Mouse (Mus musculus) limb, embryonic 15.5 days (tissue): ENCODE measurements around the gene Etl4. TPM values are rescaled to one million over a fixed set of nuclear protein-coding genes. Genes with fewer than 3 reads are reported as not detected.

ENCODE experiments used
- ATAC-seq: fragments of 200-750 bp; cut with Nextera tagmentation; 2 replicates; pipeline ENCODE4 v1.8.0; 2017; ENCODE audit warnings: low read depth, moderate TSS enrichment; ENCODE audit not compliant: insufficient number of reproducible peaks, low FRiP score, low TSS enrichment
- H3K27ac ChIP-seq: fragments of 300-500 bp; sonication (generic); 2 replicates; pipeline ENCODE4 v1.5.1; 2015; ENCODE audit warnings: moderate library complexity, mild to moderate bottlenecking, inconsistent platforms
- H3K27me3 ChIP-seq: fragments of 300-500 bp; sonication (generic); 2 replicates; pipeline ENCODE4 v1.6.1; 2015; ENCODE audit warnings: inconsistent platforms
- H3K36me3 ChIP-seq: fragments of 300-500 bp; sonication (generic); 2 replicates; pipeline ENCODE4 v1.6.1; 2015; ENCODE audit warnings: inconsistent platforms
- H3K4me1 ChIP-seq: fragments of 300-500 bp; sonication (generic); 2 replicates; pipeline ENCODE4 v1.6.1; 2015; ENCODE audit warnings: inconsistent platforms
- H3K4me2 ChIP-seq: fragments of 300-500 bp; sonication (generic); 2 replicates; pipeline ENCODE4 v1.6.1; 2015; ENCODE audit warnings: mild to moderate bottlenecking, inconsistent platforms
- H3K4me3 ChIP-seq: fragments of 300-500 bp; sonication (generic); 2 replicates; pipeline ENCODE4 v1.5.1; 2015; ENCODE audit warnings: mild to moderate bottlenecking, inconsistent platforms
- H3K9ac ChIP-seq: fragments of 300-500 bp; sonication (generic); 2 replicates; pipeline ENCODE4 v1.6.1; 2015; ENCODE audit warnings: inconsistent platforms
- H3K9me3 ChIP-seq: fragments of 300-500 bp; sonication (generic); 2 replicates; pipeline ENCODE4 v1.6.1; 2016; ENCODE audit warnings: inconsistent platforms
- WGBS: fragments of 180-500 bp; shearing (Covaris S2); methylation state at CpG from one replicate; pipeline ENCODE4 v1.1.7; 2015; 5-methylcytosine and 5-hydroxymethylcytosine counted together
- polyA plus RNA-seq: library from polyadenylated mRNA; unstranded; fragments of >200 nt; fragmentation: Nextera tagmentation; extraction: Ambion mirVana; gene quantifications from 2 replicates; pipeline ENCODE4 v1.2.1, GENCODE M21; 2015

Gene Etl4
- polyA plus RNA-seq, 1 experiment from 2014 or later: 33.5 TPM

- no peak overlapping the region for H3K9ac ChIP-seq
- no peak overlapping the region for H3K4me2 ChIP-seq
- no peaks in the 10 kb centered on the region for H3K36me3 ChIP-seq
- WGBS: 65% methylated on average over 4 of the region's 4 CpGs
- no peaks in the 10 kb centered on the region for H3K9me3 ChIP-seq
- no peaks in the 10 kb centered on the region for H3K4me1 ChIP-seq
- ATAC-seq: no peak
- H3K27me3 ChIP-seq: no peaks in the 10 kb centered on the region
- no peak overlapping the region for H3K27ac ChIP-seq
- H3K4me3 ChIP-seq: no peak overlapping the region
Observed at GRCm38 (mm10) chr2:20037671-20038070, 128.1 kb downstream of the Etl4 start.

GRCm38 (mm10) chr2:20072377-20072776, 162.8 kb downstream of the Etl4 start:
- ATAC-seq: no peak
- Histone ChIP-seq H3K36me3 (no peaks in the 10 kb centered on the region), H3K4me1 (no peaks in the 10 kb centered on the region), H3K4me3 (no peak overlapping the region), H3K9me3 (no peaks in the 10 kb centered on the region), H3K27ac (no peak overlapping the region), H3K4me2 (no peak overlapping the region), H3K9ac (no peak overlapping the region), H3K27me3 (no peaks in the 10 kb centered on the region)
- 65% methylated on average over 9 of the region's 9 CpGs for WGBS

GRCm38 (mm10) chr2:20076118-20076796, 166.7 kb downstream of the Etl4 start:
- Histone ChIP-seq H3K4me1 (no peaks in the 10 kb centered on the region), H3K36me3 (no peaks in the 10 kb centered on the region), H3K9me3 (no peaks in the 10 kb centered on the region), H3K4me2 (no peak overlapping the region), H3K4me3 (no peak overlapping the region), H3K9ac (no peak overlapping the region), H3K27ac (no peak overlapping the region), H3K27me3 (no peaks in the 10 kb centered on the region)
- ATAC-seq: no peak
- WGBS: 79% methylated on average over 4 of the region's 4 CpGs

GRCm38 (mm10) chr2:20084781-20085180, 175.2 kb downstream of the Etl4 start:
- 71% methylated on average over 4 of the region's 4 CpGs for WGBS
- no peak for ATAC-seq

GRCm38 (mm10) chr2:20105456-20105855, 195.9 kb downstream of the Etl4 start:
- no peaks in the 10 kb centered on the region for H3K4me1 ChIP-seq
- H3K27ac ChIP-seq: no peak overlapping the region
- no peaks in the 10 kb centered on the region for H3K9me3 ChIP-seq
- no peaks in the 10 kb centered on the region for H3K36me3 ChIP-seq
- no peak overlapping the region for H3K9ac ChIP-seq
- H3K4me2 ChIP-seq: no peak overlapping the region
- H3K27me3 ChIP-seq: no peaks in the 10 kb centered on the region
- 64% methylated on average over 1 of the region's 1 CpGs for WGBS
- ATAC-seq: no peak
- no peak overlapping the region for H3K4me3 ChIP-seq

More at GRCm38 (mm10) chr2:20084781-20085180, 175.2 kb downstream of the Etl4 start:
- no peak overlapping the region for H3K9ac ChIP-seq
- no peaks in the 10 kb centered on the region for H3K4me1 ChIP-seq
- H3K4me2 ChIP-seq: no peak overlapping the region
- H3K27me3 ChIP-seq: no peaks in the 10 kb centered on the region
- no peak overlapping the region for H3K27ac ChIP-seq
- no peak overlapping the region for H3K4me3 ChIP-seq
- H3K36me3 ChIP-seq: no peaks in the 10 kb centered on the region
- H3K9me3 ChIP-seq: no peaks in the 10 kb centered on the region

- Histone ChIP-seq H3K27me3 (no peaks in the 10 kb centered on the region), H3K4me3 (no peak overlapping the region), H3K4me1 (no peaks in the 10 kb centered on the region), H3K27ac (no peak overlapping the region), H3K9ac (no peak overlapping the region), H3K4me2 (no peak overlapping the region), H3K36me3 (no peaks in the 10 kb centered on the region), H3K9me3 (no peaks in the 10 kb centered on the region)
- no peak for ATAC-seq
Observed at GRCm38 (mm10) chr2:20111703-20112102, 202.1 kb downstream of the Etl4 start.

GRCm38 (mm10) chr2:20125914-20126313, 216.3 kb downstream of the Etl4 start:
- no peak for ATAC-seq
- Histone ChIP-seq H3K4me1 (no peaks in the 10 kb centered on the region), H3K4me3 (no peak overlapping the region), H3K4me2 (no peak overlapping the region), H3K9me3 (no peaks in the 10 kb centered on the region), H3K27ac (no peak overlapping the region), H3K27me3 (no peaks in the 10 kb centered on the region), H3K36me3 (no peaks in the 10 kb centered on the region), H3K9ac (no peak overlapping the region)

GRCm38 (mm10) chr2:20131792-20132191, 222.2 kb downstream of the Etl4 start:
- no peaks in the 10 kb centered on the region for H3K9me3 ChIP-seq
- H3K9ac ChIP-seq: no peak overlapping the region
- H3K4me3 ChIP-seq: no peak overlapping the region
- H3K4me1 ChIP-seq: no peaks in the 10 kb centered on the region
- H3K27ac ChIP-seq: no peak overlapping the region
- no peak for ATAC-seq
- no peaks in the 10 kb centered on the region for H3K36me3 ChIP-seq
- H3K27me3 ChIP-seq: no peaks in the 10 kb centered on the region
- 9% methylated on average over 2 of the region's 2 CpGs for WGBS
- no peak overlapping the region for H3K4me2 ChIP-seq

- 42% methylated on average over 1 of the region's 1 CpGs for WGBS
- no peaks in the 10 kb centered on the region for H3K9me3 ChIP-seq
Observed at GRCm38 (mm10) chr2:20138426-20138825, 228.8 kb downstream of the Etl4 start.

GRCm38 (mm10) chr2:20145368-20145767, 235.8 kb downstream of the Etl4 start:
- H3K4me3 ChIP-seq: no peak overlapping the region
- no peak overlapping the region for H3K27ac ChIP-seq
- H3K4me2 ChIP-seq: no peak overlapping the region
- ATAC-seq: 0 out of 2 replicates have a peak, but pooled peaks have one; percentile 30
- no peaks in the 10 kb centered on the region for H3K4me1 ChIP-seq
- H3K27me3 ChIP-seq: no peaks in the 10 kb centered on the region
- H3K9me3 ChIP-seq: no peaks in the 10 kb centered on the region
- WGBS: 59% methylated on average over 4 of the region's 4 CpGs
- no peaks in the 10 kb centered on the region for H3K36me3 ChIP-seq
- no peak overlapping the region for H3K9ac ChIP-seq

More at GRCm38 (mm10) chr2:20138426-20138825, 228.8 kb downstream of the Etl4 start:
- Histone ChIP-seq H3K36me3 (no peaks in the 10 kb centered on the region), H3K9ac (no peak overlapping the region), H3K27me3 (no peaks in the 10 kb centered on the region), H3K4me2 (no peak overlapping the region), H3K27ac (no peak overlapping the region), H3K4me3 (no peak overlapping the region), H3K4me1 (no peaks in the 10 kb centered on the region)
- no peak for ATAC-seq

GRCm38 (mm10) chr2:20167073-20167472, 257.5 kb downstream of the Etl4 start:
- no peak overlapping the region for H3K9ac ChIP-seq
- WGBS: 73% methylated on average over 1 of the region's 1 CpGs
- H3K27ac ChIP-seq: no peak overlapping the region
- no peaks in the 10 kb centered on the region for H3K4me1 ChIP-seq
- no peaks in the 10 kb centered on the region for H3K36me3 ChIP-seq
- no peaks in the 10 kb centered on the region for H3K9me3 ChIP-seq
- no peak overlapping the region for H3K4me3 ChIP-seq
- H3K27me3 ChIP-seq: no peaks in the 10 kb centered on the region
- no peak overlapping the region for H3K4me2 ChIP-seq
- no peak for ATAC-seq

GRCm38 (mm10) chr2:20167566-20167965, 258.0 kb downstream of the Etl4 start:
- H3K4me1 ChIP-seq: no peaks in the 10 kb centered on the region
- no peak overlapping the region for H3K4me2 ChIP-seq
- no peaks in the 10 kb centered on the region for H3K36me3 ChIP-seq
- H3K4me3 ChIP-seq: no peak overlapping the region
- no peak for ATAC-seq
- no peak overlapping the region for H3K9ac ChIP-seq
- no peak overlapping the region for H3K27ac ChIP-seq
- no peaks in the 10 kb centered on the region for H3K9me3 ChIP-seq
- 45% methylated on average over 5 of the region's 5 CpGs for WGBS
- no peaks in the 10 kb centered on the region for H3K27me3 ChIP-seq

GRCm38 (mm10) chr2:20168156-20168555, 258.6 kb downstream of the Etl4 start:
- H3K27ac ChIP-seq: no peak overlapping the region
- H3K4me1 ChIP-seq: no peaks in the 10 kb centered on the region
- 83% methylated on average over 4 of the region's 4 CpGs for WGBS
- no peak overlapping the region for H3K9ac ChIP-seq
- no peak for ATAC-seq
- no peak overlapping the region for H3K4me3 ChIP-seq
- H3K4me2 ChIP-seq: no peak overlapping the region
- no peaks in the 10 kb centered on the region for H3K36me3 ChIP-seq
- no peaks in the 10 kb centered on the region for H3K9me3 ChIP-seq
- H3K27me3 ChIP-seq: no peaks in the 10 kb centered on the region
